Mouse (Mus musculus) intestine, embryonic 15.5 days (tissue): Measurements from ENCODE around the gene Zfp367. TPM values are rescaled to one million over a fixed set of nuclear protein-coding genes. Genes with fewer than 3 reads are reported as not detected.

Source experiments
- ATAC-seq: fragments of 200-750 bp; cut with Nextera tagmentation; 2 replicates; pipeline ENCODE4 v1.8.0; 2017; ENCODE audit warnings: moderate TSS enrichment, moderate library complexity
- H3K27ac ChIP-seq: fragments of 300-500 bp; sonication (generic); 2 replicates; pipeline ENCODE4 v1.5.1; 2015; ENCODE audit warnings: mild to moderate bottlenecking, inconsistent platforms
- H3K27me3 ChIP-seq: fragments of 300-500 bp; sonication (generic); replicated peaks from 2 replicates; pipeline ENCODE4 v1.6.1; 2015; ENCODE audit warnings: inconsistent platforms
- H3K36me3 ChIP-seq: fragments of 300-500 bp; sonication (generic); 2 replicates; pipeline ENCODE4 v1.6.1; 2015; ENCODE audit warnings: inconsistent platforms
- H3K4me1 ChIP-seq: fragments of 300-500 bp; sonication (generic); replicated peaks from 2 replicates; pipeline ENCODE4 v1.6.1; 2015; ENCODE audit warnings: inconsistent platforms
- H3K4me2 ChIP-seq: fragments of 300-500 bp; sonication (generic); replicated peaks from 2 replicates; pipeline ENCODE4 v1.6.1; 2015; ENCODE audit warnings: mild to moderate bottlenecking, inconsistent platforms
- H3K4me3 ChIP-seq: fragments of 300-500 bp; sonication (generic); replicated peaks from 2 replicates; pipeline ENCODE4 v1.5.1; 2015; ENCODE audit warnings: inconsistent platforms
- H3K9ac ChIP-seq: fragments of 300-500 bp; sonication (generic); 2 replicates; pipeline ENCODE4 v1.6.1; 2015; ENCODE audit warnings: inconsistent platforms
- H3K9me3 ChIP-seq: fragments of 300-500 bp; sonication (generic); 2 replicates; pipeline ENCODE4 v1.6.1; 2016; ENCODE audit warnings: inconsistent platforms
- WGBS: fragments of 180-500 bp; shearing (Covaris S2); methylation state at CpG from one replicate; pipeline ENCODE4 v1.1.7; 2015; 5-methylcytosine and 5-hydroxymethylcytosine counted together
- polyA plus RNA-seq: library from polyadenylated mRNA; unstranded; fragments of >200 nt; fragmentation: Nextera tagmentation; extraction: Ambion mirVana; gene quantifications from 2 replicates; pipeline ENCODE4 v1.2.1, GENCODE M21; 2015

The Zfp367 gene
- polyA plus RNA-seq, 1 experiment from 2014 or later, result 21.6 TPM

DNA sequence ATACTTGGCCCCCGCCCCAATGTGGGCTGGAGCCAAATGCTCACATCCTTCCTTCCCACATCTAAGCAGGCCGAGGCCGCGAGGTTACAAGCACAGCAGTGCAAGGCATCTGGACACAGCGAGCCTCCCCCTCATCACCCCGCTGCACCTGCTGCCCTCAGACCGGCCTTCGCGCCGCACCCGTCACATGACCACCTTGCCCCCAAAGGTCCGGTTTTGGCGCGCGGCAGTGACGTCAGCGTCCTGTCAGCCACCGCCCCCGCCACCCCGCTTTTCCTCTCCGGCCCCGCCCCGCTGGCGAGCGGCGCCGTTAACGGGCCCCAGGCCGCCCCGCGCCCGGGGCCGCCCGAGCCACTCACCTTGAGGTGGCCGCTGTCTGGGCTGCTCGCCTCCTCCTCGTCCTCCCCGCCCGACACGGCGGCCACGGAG is 747 bp downstream of the Zfp367 start:
- H3K9ac ChIP-seq, result peak overlapping the region; percentile 77
- H3K27ac ChIP-seq, result peak overlapping the region; percentile 94
- H3K4me3 ChIP-seq, result peak overlapping the region; percentile 97
- no peaks in the 10 kb centered on the region for H3K36me3 ChIP-seq
- WGBS, result under 1% methylated on average over 41 of the region's 42 CpGs
- peak overlapping the region; percentile 93 for H3K4me2 ChIP-seq
- no peaks in the 10 kb centered on the region for H3K27me3 ChIP-seq
- peak; percentile 34 for ATAC-seq
- H3K4me1 ChIP-seq, result peaks cover 7% of the 10 kb centered on the region
- H3K9me3 ChIP-seq, result no peaks in the 10 kb centered on the region

DNA sequence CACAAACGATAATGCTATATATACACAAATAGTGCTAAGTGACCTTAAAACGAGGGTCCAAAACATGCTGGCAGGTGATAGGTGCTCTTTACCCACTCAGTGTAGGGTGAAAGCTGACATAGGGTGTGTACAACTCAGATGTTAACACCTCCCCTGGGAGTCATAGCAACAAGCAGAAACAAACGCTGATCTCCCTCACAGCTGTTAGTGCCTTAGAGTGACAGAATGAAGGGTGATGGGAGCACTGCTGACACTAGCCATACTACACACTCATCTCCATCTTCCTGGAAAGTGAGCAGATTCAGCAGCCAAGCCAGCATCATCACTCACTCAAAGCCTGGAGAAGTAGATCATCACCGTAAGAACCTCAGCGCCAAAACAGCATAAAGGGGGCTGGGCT is 2.9 kb downstream of the Zfp367 start:
- H3K4me1 ChIP-seq, result peaks cover 5% of the 10 kb centered on the region
- no peaks in the 10 kb centered on the region for H3K36me3 ChIP-seq
- no peaks in the 10 kb centered on the region for H3K27me3 ChIP-seq
- H3K9me3 ChIP-seq, result no peaks in the 10 kb centered on the region
- no peak overlapping the region for H3K27ac ChIP-seq
- 61% methylated on average over 5 of the region's 5 CpGs for WGBS
- H3K9ac ChIP-seq, result no peak overlapping the region
- ATAC-seq, result no peak
- no peak overlapping the region for H3K4me3 ChIP-seq
- H3K4me2 ChIP-seq, result no peak overlapping the region

DNA sequence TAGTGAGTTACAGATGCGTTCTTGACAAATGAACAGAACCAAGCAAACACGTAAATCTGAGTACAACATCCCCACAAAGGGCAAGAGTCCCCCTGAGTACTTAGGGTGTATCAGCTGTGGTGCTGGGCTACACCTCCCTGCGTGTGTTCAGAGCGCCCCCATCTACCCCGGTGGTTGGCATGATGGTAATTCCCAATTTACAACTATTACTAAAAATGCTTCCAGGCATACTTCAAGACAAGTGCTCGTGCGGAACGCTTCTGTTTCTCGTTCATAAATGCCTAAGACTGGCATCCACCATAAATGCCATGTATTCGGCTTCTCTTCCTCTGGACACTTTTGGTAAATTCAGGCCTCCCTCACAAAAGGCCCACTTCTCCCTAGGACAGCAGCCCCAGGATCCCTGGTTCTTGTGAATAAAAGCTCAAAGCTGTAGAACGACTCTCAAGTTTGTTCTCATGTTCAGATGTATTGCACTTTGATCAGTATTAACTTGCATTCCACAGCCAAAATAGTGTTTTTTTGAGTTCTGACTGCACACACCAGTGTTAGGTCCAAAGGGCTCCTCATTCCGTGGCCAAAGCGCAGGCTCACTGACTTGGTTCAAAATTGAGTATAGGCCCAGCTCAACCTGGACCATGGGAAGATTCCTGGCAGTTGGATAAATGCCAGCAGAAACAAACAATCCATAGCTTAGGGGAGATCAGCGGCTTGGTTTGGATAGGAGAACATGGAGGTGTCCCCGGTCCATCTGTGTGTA is 23.2 kb downstream of the Zfp367 start:
- peak overlapping the region; percentile 87 for H3K4me2 ChIP-seq
- peak overlapping the region; percentile 66 for H3K4me3 ChIP-seq
- H3K4me1 ChIP-seq, result 0 out of 2 replicates have a peak, but pooled peaks cover 6% of the 10 kb centered on the region
- peak overlapping the region; percentile 28; the same call in 1 of the 2 replicates for H3K27ac ChIP-seq
- 0 out of 2 replicates have a peak, but pooled peaks cover 6% of the 10 kb centered on the region for H3K36me3 ChIP-seq
- H3K9ac ChIP-seq, result peak overlapping the region; percentile 74
- H3K27me3 ChIP-seq, result no peaks in the 10 kb centered on the region
- H3K9me3 ChIP-seq, result no peaks in the 10 kb centered on the region
- ATAC-seq, result peak; percentile 92
- WGBS, result 37% methylated on average over 15 of the region's 15 CpGs

DNA sequence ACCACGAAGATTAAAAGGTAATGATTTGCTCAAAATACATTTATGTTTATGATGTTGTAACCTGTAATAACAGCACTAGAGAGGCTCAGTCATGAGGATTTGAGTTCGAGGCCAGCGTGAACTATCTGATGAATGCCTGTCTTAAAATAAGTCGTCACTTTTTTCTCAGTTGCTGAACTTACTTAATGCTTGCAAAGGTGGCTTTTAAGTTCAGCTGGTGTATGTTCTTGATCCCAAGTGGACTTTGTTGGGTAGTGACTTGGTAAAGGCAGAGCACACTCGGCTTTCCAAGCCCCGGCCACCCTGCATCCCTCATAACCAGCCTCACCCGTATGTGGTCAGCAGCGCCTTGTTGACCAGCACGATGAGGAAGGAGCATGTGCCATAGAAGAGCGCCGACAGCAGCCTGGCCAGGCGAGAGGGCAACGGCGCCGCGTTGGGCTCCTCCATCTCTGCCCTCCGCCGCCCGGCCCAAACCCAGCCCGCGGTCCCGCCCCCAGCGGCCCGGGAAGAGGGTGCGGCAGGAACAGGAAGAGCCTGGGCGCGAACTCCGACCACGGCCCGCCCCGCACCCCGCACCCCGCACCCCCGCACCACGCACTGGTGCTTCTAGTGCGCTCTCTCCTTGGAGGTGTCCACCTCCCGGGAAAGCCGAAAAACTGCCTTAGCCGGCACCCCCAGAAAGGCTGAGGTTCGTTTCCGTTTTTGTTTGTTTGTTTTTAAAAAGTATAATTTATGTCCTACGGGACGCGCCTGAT is 24.0 kb downstream of the Zfp367 start, which contains the start of gene Slc35d2:
Gene Slc35d2 (minus strand): TSS at position 511 of the 758 bp plus-strand sequence.
- H3K4me2 ChIP-seq, result peak within 1 kb of the TSS; percentile 87
- 7% methylated on average over 44 of the region's 44 CpGs for WGBS
- 0 out of 2 replicates have a peak, but pooled peaks cover 6% of the 10 kb centered on the region for H3K36me3 ChIP-seq
- peak within 1 kb of the TSS; percentile 74 for H3K9ac ChIP-seq
- H3K27me3 ChIP-seq, result no peaks in the 10 kb centered on the region
- H3K4me1 ChIP-seq, result 0 out of 2 replicates have a peak, but pooled peaks cover 6% of the 10 kb centered on the region
- ATAC-seq, result peak; percentile 96
- H3K9me3 ChIP-seq, result no peaks in the 10 kb centered on the region
- H3K27ac ChIP-seq, result peak within 1 kb of the TSS; percentile 28; the same call in 1 of the 2 replicates
- peak within 1 kb of the TSS; percentile 66 for H3K4me3 ChIP-seq

DNA sequence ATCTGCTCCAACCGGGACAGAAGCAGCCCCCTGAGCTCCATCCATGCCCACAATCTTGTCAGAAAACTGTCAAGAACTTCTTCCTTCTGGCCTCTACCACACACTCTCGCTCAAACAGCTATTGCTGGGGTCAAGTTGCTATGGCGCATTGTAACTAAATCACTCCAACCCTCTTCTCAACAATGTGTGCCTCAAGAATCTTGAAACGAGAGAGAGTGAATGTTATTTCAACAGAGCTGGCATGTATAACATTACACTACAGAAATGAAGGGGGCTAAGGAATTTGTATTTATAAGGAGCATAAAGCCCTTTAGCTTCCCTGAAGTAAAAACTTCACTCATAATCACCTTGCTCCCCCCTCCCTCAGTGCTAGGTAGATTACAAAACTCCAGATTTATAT is 26.7 kb downstream of the Zfp367 start:
- Histone ChIP-seq H3K4me2 (no peak overlapping the region), H3K9me3 (no peaks in the 10 kb centered on the region), H3K27ac (no peak overlapping the region), H3K4me1 (0 out of 2 replicates have a peak, but pooled peaks cover 6% of the 10 kb centered on the region), H3K4me3 (no peak overlapping the region), H3K27me3 (no peaks in the 10 kb centered on the region), H3K9ac (no peak overlapping the region), H3K36me3 (no peaks in the 10 kb centered on the region)
- ATAC-seq, result no peak
- 67% methylated on average over 4 of the region's 4 CpGs for WGBS

DNA sequence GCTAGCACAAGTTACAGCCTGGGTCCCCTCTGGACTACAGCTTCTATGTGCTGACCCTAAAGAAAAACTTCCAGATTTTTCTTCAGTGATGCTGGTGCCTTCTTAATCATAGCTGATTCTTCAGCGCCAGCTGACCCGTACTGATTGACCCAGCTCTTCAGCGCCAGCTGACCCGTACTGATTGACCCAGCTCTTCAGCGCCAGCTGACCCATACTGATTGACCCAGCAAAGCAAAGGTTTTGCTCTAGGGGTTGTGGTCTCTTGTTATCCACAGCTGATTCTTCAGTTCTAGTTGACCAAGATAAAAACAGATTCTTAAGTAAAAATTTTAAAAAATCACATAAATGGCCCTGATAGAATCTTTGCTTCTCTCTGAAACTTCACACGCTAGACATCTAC is 28.1 kb downstream of the Zfp367 start:
- WGBS, result 97% methylated on average over 6 of the region's 6 CpGs
- no peaks in the 10 kb centered on the region for H3K27me3 ChIP-seq
- no peaks in the 10 kb centered on the region for H3K9me3 ChIP-seq

DNA sequence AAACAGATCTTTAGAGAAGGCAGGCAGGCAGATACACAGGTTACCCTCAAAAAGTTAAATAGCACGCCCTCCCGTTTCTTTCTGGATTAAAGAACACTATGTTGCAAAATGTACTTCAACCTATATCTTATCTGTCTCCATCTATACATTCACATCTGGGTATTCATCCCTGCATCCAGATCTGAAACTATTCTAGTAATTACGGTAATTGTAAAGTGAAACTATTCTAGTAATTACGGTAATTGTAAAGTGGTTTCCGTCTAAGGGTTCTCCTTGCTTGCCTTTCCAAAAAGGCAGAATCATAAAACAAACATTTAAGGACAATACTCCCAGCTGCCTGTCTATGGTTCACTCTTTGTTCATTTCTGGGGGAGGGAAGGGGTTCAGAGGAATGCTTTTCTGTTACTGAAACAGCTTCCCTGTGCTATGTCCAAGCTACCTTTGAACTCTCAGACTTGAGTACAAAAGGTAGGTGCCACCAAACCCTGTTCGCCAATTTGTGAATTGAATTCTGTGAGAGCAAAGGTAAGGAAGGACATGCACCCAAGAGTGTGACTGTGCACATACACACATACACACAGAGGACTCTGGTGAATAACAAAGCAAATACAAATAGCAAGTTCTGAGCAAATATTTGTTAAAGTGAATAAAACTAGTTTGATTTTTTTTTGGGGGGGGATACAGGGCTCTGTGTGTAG is 29.4 kb downstream of the Zfp367 start:
- Histone ChIP-seq H3K4me3 (no peak overlapping the region), H3K36me3 (no peaks in the 10 kb centered on the region), H3K27ac (no peak overlapping the region), H3K4me1 (no peaks in the 10 kb centered on the region), H3K9ac (no peak overlapping the region), H3K4me2 (no peak overlapping the region), H3K9me3 (no peaks in the 10 kb centered on the region), H3K27me3 (no peaks in the 10 kb centered on the region)
- WGBS, result 37% methylated on average over 6 of the region's 6 CpGs
- ATAC-seq, result no peak

More for the DNA sequence above, 28.1 kb downstream of the Zfp367 start:
- H3K4me2 ChIP-seq, result no peak overlapping the region
- H3K9ac ChIP-seq, result no peak overlapping the region
- no peak for ATAC-seq
- no peak overlapping the region for H3K27ac ChIP-seq
- no peaks in the 10 kb centered on the region for H3K36me3 ChIP-seq
- 0 out of 2 replicates have a peak, but pooled peaks cover 4% of the 10 kb centered on the region for H3K4me1 ChIP-seq
- H3K4me3 ChIP-seq, result no peak overlapping the region

DNA sequence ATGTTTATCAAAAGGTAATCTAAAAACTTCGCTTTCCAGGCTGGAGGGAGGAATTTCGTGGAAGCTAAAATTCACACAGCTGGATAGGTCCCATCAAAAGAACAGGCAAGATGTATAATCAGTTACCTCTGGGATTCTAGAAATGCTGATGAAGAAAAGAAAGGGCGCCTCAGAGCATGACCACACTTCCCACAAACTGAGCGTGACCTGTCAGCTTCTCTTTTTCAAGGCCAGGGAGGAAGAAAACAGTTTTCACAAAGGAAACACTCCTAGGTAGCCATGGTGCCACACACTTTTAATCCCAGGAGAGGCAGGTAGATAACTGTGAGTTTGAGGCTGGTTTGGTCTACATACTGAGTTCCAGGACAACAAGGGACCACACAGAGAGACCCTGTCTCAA is 32.2 kb downstream of the Zfp367 start:
- Histone ChIP-seq H3K9ac (no peak overlapping the region), H3K9me3 (no peaks in the 10 kb centered on the region), H3K27me3 (no peaks in the 10 kb centered on the region), H3K4me2 (no peak overlapping the region), H3K27ac (no peak overlapping the region), H3K4me3 (no peak overlapping the region), H3K4me1 (no peaks in the 10 kb centered on the region), H3K36me3 (no peaks in the 10 kb centered on the region)
- WGBS, result 69% methylated on average over 4 of the region's 4 CpGs
- ATAC-seq, result no peak

DNA sequence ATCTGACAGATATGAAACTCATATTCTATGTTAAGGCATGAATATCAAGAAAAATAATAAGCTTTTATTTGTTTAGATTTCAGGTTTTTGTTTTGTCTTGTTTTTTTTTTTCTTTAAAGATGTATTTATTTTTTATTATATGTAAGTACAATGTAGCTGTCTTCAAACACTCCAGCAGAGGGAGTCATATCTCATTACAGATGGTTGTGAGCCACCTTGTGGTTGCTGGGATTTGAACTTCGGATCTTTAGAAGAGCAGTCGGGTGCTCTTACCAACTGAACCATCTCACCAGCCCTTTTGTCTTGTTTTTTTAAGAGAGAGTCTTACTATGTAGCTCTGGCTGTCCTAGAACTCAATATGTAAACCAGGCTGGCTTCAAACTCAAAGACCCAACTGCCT is 35.6 kb downstream of the Zfp367 start:
- H3K9ac ChIP-seq, result no peak overlapping the region
- WGBS, result 58% methylated on average over 2 of the region's 2 CpGs
- no peak overlapping the region for H3K4me3 ChIP-seq
- H3K27me3 ChIP-seq, result no peaks in the 10 kb centered on the region
- H3K36me3 ChIP-seq, result no peaks in the 10 kb centered on the region
- H3K27ac ChIP-seq, result no peak overlapping the region
- H3K9me3 ChIP-seq, result no peaks in the 10 kb centered on the region
- no peak overlapping the region for H3K4me2 ChIP-seq
- ATAC-seq, result no peak
- H3K4me1 ChIP-seq, result no peaks in the 10 kb centered on the region

DNA sequence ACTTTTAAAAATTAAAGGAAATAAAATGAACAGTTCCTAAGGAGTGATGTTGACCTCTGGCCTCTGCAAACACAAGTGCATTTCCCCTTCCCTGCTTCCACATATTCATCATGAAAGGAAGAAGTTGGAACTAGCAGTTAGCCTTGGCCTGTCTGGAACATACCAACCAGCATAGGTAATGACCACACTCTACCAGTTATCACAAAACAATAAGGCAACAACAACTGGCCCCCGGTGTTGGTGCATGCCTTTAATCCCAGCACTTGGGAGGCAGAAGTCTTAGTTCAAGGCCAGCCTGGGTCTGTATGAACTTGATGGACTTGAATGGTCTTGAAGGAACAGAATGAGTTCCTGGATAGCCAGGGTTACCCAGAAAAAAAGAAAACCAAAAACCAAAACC is 42.6 kb downstream of the Zfp367 start:
- no peak overlapping the region for H3K27ac ChIP-seq

DNA sequence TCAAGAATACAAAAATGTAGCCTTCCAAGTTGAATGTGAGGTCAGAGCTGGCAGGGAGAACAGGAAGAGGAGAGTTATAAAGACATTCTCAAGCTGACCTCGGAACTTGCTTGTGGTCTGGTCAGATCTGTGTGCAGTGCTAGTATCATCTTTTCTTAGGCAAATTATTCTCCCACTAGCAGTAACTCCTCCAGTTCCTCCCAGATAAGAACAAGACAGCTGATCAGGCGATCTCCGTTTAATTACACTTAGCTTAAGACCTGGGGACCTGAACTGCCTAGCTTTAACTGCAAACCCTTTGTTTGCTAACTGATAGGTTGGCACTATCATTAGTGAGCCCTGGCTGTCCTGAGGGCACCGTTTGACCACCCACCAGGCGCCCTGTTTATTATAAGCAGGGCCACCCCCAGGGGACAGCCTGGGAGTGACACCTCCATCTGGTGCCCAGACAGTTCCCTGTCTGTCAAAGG is 44.6 kb downstream of the Zfp367 start:
- ATAC-seq, result no peak
- H3K27ac ChIP-seq, result no peak overlapping the region
- no peaks in the 10 kb centered on the region for H3K36me3 ChIP-seq
- H3K27me3 ChIP-seq, result no peaks in the 10 kb centered on the region
- no peak overlapping the region for H3K4me3 ChIP-seq
- H3K9ac ChIP-seq, result no peak overlapping the region
- 19% methylated on average over 5 of the region's 5 CpGs for WGBS
- no peak overlapping the region for H3K4me2 ChIP-seq
- H3K4me1 ChIP-seq, result 0 out of 2 replicates have a peak, but pooled peaks cover 4% of the 10 kb centered on the region
- no peaks in the 10 kb centered on the region for H3K9me3 ChIP-seq

More for the DNA sequence above, 42.6 kb downstream of the Zfp367 start:
- no peak overlapping the region for H3K4me2 ChIP-seq
- H3K4me3 ChIP-seq, result no peak overlapping the region
- ATAC-seq, result no peak
- no peaks in the 10 kb centered on the region for H3K36me3 ChIP-seq
- H3K9me3 ChIP-seq, result no peaks in the 10 kb centered on the region
- 75% methylated on average over 1 of the region's 1 CpGs for WGBS
- no peaks in the 10 kb centered on the region for H3K27me3 ChIP-seq
- H3K9ac ChIP-seq, result no peak overlapping the region
- 0 out of 2 replicates have a peak, but pooled peaks cover 4% of the 10 kb centered on the region for H3K4me1 ChIP-seq

DNA sequence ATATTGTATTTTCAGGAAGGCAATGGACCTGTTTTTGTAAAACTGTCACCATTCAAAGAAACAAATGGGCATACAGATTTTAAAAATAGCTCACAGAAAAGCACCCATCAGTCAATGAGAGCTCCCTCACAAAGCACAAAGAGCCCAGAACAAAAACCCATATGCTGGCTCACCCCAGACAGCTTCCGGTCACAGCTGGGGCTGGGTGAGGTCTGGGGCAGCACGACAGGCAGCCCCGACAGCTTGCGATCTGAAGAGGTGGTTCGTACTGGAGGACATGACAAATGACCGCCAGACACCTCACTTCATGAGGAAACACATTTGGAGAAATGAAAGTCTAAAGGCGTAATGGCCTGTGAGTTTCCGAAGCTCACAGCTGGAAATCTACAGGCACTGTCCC is 45.5 kb downstream of the Zfp367 start:
- Histone ChIP-seq H3K27ac (no peak overlapping the region), H3K9me3 (no peaks in the 10 kb centered on the region), H3K27me3 (no peaks in the 10 kb centered on the region), H3K4me2 (no peak overlapping the region), H3K9ac (no peak overlapping the region), H3K36me3 (no peaks in the 10 kb centered on the region), H3K4me1 (0 out of 2 replicates have a peak, but pooled peaks cover 4% of the 10 kb centered on the region), H3K4me3 (no peak overlapping the region)
- WGBS, result 38% methylated on average over 8 of the region's 8 CpGs
- ATAC-seq, result no peak
